Mouse (Mus musculus): ENCODE measurements at regions not wholly inside any gene's neighbourhood (a gene's known extent, or its start where the extent isn't known, plus 50 kb on each side); places are given as distances from the start of the nearest gene placed in this dataset.

- no peak for DNase-seq
Observed at GRCm38 (mm10) chr13:37572983-37573382, 205.2 kb upstream of the Rreb1 start.

GRCm38 (mm10) chr13:37579231-37579630 lies 199.0 kb upstream of the Rreb1 start:
- DNase-seq = no peak

DNA sequence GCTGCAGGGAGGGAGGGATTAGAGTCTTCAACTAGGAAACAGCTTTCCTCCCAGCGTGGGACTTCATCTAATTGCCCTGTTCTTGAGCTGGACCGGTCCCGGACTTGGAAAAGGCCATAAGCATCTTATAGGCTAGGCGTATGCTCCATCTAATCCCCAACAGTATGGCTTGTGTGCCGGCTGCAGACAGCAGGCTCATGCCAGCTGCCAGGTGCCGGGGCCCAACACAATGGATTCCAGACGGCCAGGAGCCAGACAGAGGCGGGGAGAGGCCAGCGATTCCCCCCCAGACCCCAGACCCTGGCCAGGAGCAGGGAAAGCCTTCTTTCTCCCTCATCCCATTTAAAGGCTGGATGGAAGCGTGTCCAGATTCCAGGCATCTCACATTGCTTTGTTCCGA lies 198.4 kb upstream of the Rreb1 start:
- no peak for DNase-seq

GRCm38 (mm10) chr13:37580806-37581205 lies 197.4 kb upstream of the Rreb1 start:
- DNase-seq = no peak

- DNase-seq = no peak
Observed at GRCm38 (mm10) chr13:37581374-37581773, 196.8 kb upstream of the Rreb1 start.

DNA sequence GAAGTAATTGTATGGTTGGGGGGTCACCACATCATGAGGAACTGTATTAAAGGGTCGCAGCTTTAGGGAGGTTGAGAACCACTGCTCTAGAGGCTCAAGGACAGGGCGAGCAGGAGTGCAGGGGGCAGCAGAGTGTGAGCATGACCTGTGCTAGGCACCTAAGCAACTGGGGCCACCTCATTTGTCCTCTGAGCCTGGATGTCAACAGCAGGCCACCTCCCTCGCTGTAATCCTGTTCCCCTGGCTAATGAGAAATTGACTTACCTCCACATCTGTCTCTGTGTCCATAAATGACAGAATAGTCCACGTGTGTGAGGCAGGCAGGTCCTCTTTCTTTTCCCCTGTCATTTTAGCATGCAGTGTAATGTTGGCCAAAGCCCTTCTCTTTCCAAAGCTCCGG lies 192.7 kb upstream of the Rreb1 start:
- no peak for DNase-seq

- no peak for DNase-seq
Observed at GRCm38 (mm10) chr13:37586511-37586910, 191.7 kb upstream of the Rreb1 start.

GRCm38 (mm10) chr13:37587911-37588310 lies 190.3 kb upstream of the Rreb1 start:
- no peak for DNase-seq

DNA sequence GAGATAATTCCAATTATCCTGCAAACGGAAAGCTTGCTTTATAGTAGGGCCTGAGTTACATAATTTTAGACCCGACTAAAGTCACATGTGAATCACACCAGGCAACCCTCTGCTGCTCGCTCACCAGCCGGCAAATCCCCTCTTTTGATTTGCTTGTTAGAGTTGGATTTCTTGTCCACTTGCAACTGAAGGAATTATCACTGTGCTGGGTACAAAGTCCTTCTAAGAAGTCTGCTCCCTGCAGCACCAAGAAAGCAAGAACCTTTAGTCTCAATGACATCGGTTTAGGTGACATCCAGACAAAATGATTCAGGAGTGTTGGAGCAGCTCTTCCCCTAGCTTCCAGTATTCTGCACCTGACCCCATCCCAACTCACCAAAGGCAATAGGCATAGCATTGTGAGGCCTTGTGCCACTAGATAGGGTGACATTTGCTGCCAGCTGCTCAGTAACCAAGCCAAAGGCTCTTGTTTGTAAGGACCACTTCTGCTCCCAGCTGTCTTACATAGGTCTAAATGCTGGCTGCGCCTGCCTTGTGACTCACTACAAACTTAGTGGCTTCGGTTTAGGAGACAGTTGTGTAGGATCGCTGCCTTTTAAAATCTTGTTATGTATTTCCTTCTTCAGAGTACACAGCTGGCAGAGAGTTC lies 189.5 kb upstream of the Rreb1 start:
- DNase-seq = peak; percentile 24

GRCm38 (mm10) chr13:37592149-37592548 lies 186.1 kb upstream of the Rreb1 start:
- no peak for DNase-seq

DNA sequence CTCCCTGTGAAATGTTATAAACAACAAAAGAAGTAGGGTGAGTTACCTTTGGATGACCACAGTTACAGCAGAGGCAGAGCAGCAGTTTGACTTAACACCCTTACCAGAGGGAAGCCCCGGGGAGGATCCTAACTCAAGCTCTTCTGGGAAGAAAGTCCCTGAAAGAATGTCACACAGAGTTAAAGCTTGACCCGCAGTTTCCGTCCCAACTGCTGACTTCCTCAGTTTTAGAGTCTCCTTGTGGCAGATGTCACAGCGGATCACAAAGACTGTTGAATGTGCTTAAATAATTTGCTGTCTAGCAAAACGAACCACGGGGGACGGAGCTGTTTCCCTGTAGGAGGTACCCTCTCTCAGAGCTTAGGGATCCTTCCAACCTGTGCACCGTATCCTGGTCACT lies 183.0 kb upstream of the Rreb1 start:
- no peak for DNase-seq

GRCm38 (mm10) chr13:37597575-37597974 lies 180.6 kb upstream of the Rreb1 start:
- DNase-seq = no peak

GRCm38 (mm10) chr13:37598165-37598775 lies 179.9 kb upstream of the Rreb1 start:
- DNase-seq = no peak

DNA sequence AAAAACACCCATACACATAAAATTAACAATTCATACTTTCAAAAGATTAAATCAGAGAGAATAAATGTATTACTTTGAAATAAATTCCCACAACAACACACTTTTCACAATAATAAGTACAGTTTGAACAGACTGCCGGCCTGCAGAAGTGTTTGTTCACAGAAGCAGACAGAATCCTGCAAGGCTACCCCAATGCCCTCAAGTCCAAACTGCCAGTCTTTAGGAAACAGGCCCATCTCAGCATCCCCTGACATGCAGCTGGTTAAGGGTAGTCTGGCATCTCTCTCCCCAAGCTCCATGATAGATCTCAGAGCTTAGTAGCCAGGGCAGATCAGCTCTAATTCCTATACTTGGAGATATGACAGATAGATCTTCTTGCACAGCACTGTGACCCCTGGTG lies 178.5 kb upstream of the Rreb1 start:
- DNase-seq = no peak

DNA sequence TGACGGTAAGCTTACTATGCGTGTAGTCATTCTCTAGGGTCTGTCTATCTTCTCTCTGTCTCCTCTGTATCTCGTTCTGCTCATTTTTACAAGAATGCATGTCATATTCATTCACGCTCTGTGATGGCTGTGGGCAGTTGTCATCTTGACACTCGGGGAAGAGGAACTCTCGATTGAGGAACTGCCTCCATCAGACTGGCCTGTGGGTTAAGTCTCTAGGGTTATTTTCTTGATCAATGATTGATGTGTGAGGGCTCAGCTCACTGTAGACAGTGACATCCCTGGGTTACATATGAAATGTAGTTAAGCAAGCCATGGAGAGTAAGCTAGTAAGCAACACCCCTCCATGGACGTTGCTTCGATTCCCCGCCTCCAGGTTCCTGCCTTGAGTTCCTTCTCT lies 178.0 kb upstream of the Rreb1 start:
- no peak for DNase-seq

DNA sequence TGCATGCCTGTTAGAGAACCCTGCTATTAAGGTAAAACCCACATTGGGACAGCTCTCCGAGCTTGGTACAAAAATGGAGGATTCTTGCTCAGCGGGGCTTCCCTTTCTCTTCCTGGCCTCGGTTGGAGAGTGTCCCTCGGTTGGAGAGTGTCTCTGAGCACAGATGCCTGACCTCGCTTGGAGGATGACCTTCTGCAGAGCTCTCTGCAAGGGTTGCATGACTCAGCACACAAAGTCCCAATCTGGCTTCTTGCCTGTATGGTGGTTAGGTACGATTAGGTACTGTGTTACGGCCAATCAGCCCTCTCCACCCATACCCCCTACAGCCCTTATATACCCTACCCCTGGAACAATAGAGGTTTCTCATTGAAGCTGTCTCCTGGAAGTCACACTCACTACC lies 177.1 kb upstream of the Rreb1 start:
- DNase-seq = no peak

DNA sequence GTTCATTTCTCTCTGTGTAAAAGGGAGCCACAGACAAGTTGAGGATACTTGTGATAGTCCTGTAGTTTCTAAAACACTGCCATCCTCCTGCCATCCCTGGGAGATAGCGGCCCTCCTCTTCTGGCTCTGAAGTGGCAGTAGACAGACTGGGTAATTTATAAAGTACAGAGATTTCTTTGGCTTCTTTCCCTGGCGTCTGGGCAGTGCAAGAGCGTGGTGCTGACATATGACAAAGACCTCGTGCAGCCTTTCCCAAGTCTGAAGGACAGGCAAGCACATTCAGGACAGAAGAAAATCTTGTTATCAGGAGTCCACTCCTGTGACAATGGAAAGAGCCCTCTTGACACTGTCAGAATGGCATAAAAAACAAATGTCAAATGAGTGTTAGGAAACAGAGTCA lies 175.9 kb upstream of the Rreb1 start:
- no peak for DNase-seq

DNA sequence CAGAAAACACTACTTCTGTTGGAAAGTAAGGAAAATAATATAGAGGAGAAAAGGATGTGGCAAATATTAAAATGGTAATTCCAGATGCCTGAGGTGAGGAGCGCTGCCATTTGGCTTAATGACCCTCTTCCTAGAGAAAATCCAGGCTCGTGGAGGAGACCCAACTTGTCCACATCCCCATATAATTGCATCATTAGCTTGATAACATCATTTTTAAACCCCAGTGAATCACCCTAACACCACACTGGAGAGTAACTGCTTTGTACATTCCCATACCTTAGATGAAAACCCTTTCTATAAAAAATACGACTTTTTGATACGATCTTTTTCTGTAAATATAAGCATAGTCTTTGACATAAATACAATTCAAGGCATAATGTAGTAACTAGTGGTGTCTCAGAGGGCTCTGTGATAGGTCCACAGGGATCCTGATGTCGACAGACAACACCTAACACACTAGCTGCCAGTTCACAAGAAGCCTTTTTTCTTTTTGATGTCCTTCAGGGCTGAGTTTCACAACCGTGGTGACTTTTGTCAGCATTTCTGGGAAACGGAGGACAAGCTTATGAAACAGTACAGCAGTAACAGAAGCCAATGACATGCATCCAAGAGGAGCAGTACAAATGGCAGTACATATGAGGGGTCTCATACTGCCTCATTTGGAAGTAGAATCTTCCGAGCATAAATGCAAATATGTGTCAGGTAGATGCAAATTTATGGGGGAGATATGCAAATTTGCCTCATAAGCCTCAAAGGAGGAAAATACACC lies 174.8 kb upstream of the Rreb1 start:
- DNase-seq = no peak

DNA sequence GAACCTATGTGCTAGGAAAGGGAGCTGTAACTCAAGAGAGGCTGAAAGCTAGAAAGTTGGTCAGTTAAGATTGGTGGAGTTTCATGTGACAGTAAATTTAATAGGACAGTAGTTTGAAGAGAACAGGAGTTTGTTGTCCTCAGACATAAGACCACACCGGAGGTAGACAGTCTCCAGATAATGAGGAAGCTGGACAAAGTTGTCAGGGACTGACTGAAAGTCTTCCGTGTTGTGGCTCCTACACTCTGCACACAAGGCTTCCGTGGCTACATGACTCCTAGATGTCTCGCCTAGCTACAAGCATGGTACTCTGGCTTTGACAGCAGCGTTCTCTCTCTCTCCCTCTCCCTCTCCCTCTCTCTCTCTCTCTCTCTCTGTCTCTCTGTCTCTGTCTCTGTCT lies 171.9 kb upstream of the Rreb1 start:
- no peak for DNase-seq

GRCm38 (mm10) chr13:37609085-37609484 lies 169.1 kb upstream of the Rreb1 start:
- DNase-seq = no peak

GRCm38 (mm10) chr13:37611387-37611786 lies 166.8 kb upstream of the Rreb1 start:
- DNase-seq = no peak

DNA sequence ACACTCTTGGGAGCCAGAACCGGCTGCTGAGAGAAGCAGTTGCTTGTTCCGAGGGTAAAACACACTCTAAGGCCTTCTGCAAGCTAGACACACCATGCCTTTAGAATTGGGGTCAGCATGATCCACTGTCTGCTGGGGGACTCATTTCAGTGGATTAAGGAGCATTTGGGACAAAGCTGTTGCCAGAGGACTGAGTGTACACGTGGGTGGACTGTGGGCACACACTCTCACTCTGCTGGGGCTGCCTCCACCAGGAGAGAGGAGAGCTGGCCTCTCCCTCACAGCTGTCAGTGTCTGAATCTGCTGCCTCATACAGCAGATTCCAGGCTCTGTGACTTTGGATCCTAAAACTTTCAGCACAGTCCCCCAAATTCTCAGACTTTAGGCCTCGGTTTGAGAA lies 161.2 kb upstream of the Rreb1 start:
- DNase-seq = no peak

DNA sequence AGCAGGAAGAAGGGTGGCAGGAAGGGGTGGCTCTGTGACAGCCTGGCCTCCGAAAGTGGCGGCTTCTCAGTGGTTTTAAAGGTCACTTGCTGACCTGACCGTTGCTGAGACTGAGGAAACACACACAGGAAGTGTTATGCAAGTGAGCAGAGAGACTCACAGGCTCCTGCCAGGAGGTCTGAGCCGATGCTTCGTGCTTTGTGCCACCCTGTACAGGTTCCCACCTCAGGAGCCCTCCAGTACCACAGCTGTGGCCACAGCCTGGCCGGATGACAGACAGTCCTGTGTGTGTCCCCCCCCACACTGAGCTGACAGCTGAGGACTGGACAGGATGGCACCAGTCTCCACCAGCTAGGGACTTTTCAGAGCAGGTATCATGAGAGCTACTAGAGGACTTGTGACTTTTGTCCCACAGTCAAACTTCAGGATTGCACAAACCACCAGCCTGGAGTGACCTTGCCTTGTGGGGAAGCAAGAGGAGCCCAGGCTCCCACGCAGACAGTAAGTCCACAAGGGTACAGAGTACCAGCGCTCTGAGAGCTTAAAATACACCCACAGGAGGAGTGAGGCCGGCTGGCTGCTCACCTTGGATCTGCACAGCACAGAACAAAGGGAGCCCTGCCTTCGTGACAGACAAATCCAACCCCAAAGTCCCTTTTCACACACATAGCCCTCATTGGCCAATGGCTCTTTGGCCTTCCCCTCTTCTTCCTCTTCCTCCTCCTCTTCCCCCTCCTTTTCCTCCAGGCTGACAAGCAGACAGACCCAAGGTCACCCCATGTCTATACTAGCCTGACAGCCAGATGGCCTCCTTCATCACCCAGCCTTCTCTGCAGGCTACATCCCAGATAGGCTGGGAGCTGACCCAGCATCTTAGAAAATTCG lies 158.1 kb upstream of the Rreb1 start:
- DNase-seq = peak; percentile 20

Data from gastrocnemius, postnatal 10 days (tissue).